Mouse (Mus musculus): ENCODE data around the gene Akap13. TPM values are rescaled to one million over a fixed set of nuclear protein-coding genes. Genes with fewer than 3 reads are reported as not detected.

The Akap13 gene
- polyA plus RNA-seq, 1 experiment from 2014 or later: 25.7 TPM

- Histone ChIP-seq H3K4me2 (ENCODE audit: low read depth, low read length) (no peak overlapping the region), H3K9me3 (ENCODE audit: low read length) (no peaks in the 10 kb centered on the region), H3K4me1 (ENCODE audit: insufficient read depth) (peaks cover 16% of the 10 kb centered on the region), H3K9ac (replicated peaks) (no peak overlapping the region), H3K36me3 (replicated peaks; ENCODE audit: insufficient read depth, low read length) (no peaks in the 10 kb centered on the region), H3K4me3 (ENCODE audit: low read depth, low read length) (no peak overlapping the region), H3K27me3 (ENCODE audit: insufficient read depth, low read length) (no peaks in the 10 kb centered on the region), H3K27ac (ENCODE audit: low read depth) (no peak overlapping the region)
- TF ChIP-seq CTCF (IDR thresholded peaks at IDR 0.05; ENCODE audit: low read depth) (peak; percentile 62), EP300 (IDR thresholded peaks at IDR 0.05; ENCODE audit: low read depth) (no peak)
- no peak for DNase-seq
- no peak for ATAC-seq
These were observed 113.5 kb downstream of the Akap13 start for GRCm38 (mm10) chr7:75568883-75569282.

- Histone ChIP-seq H3K4me1 (ENCODE audit: insufficient read depth) (peaks cover 20% of the 10 kb centered on the region), H3K36me3 (replicated peaks; ENCODE audit: insufficient read depth, low read length) (no peaks in the 10 kb centered on the region), H3K9ac (replicated peaks) (no peak overlapping the region), H3K4me2 (ENCODE audit: low read depth, low read length) (no peak overlapping the region), H3K9me3 (ENCODE audit: low read length) (no peaks in the 10 kb centered on the region), H3K4me3 (ENCODE audit: low read depth, low read length) (no peak overlapping the region), H3K27ac (ENCODE audit: low read depth) (no peak overlapping the region), H3K27me3 (ENCODE audit: insufficient read depth, low read length) (no peaks in the 10 kb centered on the region)
- ATAC-seq: no peak
- TF ChIP-seq EP300 (IDR thresholded peaks at IDR 0.05; ENCODE audit: low read depth): no peak
- TF ChIP-seq CTCF (IDR thresholded peaks at IDR 0.05; ENCODE audit: low read depth): no peak
- no peak for DNase-seq
- WGBS (ENCODE audit: insufficient replicate concordance): 88% methylated on average over 3 of the region's 3 CpGs
These were observed 114.9 kb downstream of the Akap13 start for GRCm38 (mm10) chr7:75570218-75570617.

GRCm38 (mm10) chr7:75571078-75571477 is 115.7 kb downstream of the Akap13 start:
- Histone ChIP-seq H3K4me2 (ENCODE audit: low read depth, low read length) (no peak overlapping the region), H3K27me3 (ENCODE audit: insufficient read depth, low read length) (no peaks in the 10 kb centered on the region), H3K4me3 (ENCODE audit: low read depth, low read length) (no peak overlapping the region), H3K9me3 (ENCODE audit: low read length) (no peaks in the 10 kb centered on the region), H3K36me3 (replicated peaks; ENCODE audit: insufficient read depth, low read length) (no peaks in the 10 kb centered on the region), H3K27ac (ENCODE audit: low read depth) (no peak overlapping the region), H3K9ac (replicated peaks) (no peak overlapping the region), H3K4me1 (ENCODE audit: insufficient read depth) (peaks cover 27% of the 10 kb centered on the region)
- no peak for ATAC-seq
- no peak for DNase-seq
- TF ChIP-seq EP300 (IDR thresholded peaks at IDR 0.05; ENCODE audit: low read depth) (no peak), CTCF (IDR thresholded peaks at IDR 0.05; ENCODE audit: low read depth) (no peak)
- 61% methylated on average over 2 of the region's 2 CpGs for WGBS (ENCODE audit: insufficient replicate concordance)

- no peak overlapping the region; the same call in 1 of the 2 replicates for H3K27ac ChIP-seq (ENCODE audit: low read depth)
- peaks cover 29% of the 10 kb centered on the region for H3K4me1 ChIP-seq (ENCODE audit: insufficient read depth)
- H3K4me3 ChIP-seq (ENCODE audit: low read depth, low read length): no peak overlapping the region
- H3K27me3 ChIP-seq (ENCODE audit: insufficient read depth, low read length): no peaks in the 10 kb centered on the region
- ATAC-seq: peak; percentile 61
- DNase-seq: no peak
- WGBS (ENCODE audit: insufficient replicate concordance): 30% methylated on average over 4 of the region's 4 CpGs
- no peaks in the 10 kb centered on the region for H3K36me3 ChIP-seq (replicated peaks; ENCODE audit: insufficient read depth, low read length)
- TF ChIP-seq EP300 (IDR thresholded peaks at IDR 0.05; ENCODE audit: low read depth) (no peak), CTCF (IDR thresholded peaks at IDR 0.05; ENCODE audit: low read depth) (no peak)
- no peak overlapping the region for H3K9ac ChIP-seq (replicated peaks)
- peak overlapping the region; percentile 34; the same call in 1 of the 2 replicates for H3K4me2 ChIP-seq (ENCODE audit: low read depth, low read length)
- no peaks in the 10 kb centered on the region for H3K9me3 ChIP-seq (ENCODE audit: low read length)
These were observed 116.8 kb downstream of the Akap13 start for GRCm38 (mm10) chr7:75572127-75572526.

GRCm38 (mm10) chr7:75575120-75575649 is 119.9 kb downstream of the Akap13 start:
- DNase-seq (no peak), ATAC-seq (peak; percentile 74)
- 16% methylated on average over 9 of the region's 9 CpGs for WGBS (ENCODE audit: insufficient replicate concordance)
- Histone ChIP-seq H3K27ac (ENCODE audit: low read depth) (peak overlapping the region; percentile 77), H3K9ac (replicated peaks) (0 out of 2 replicates have a peak overlapping the region, but pooled peaks have one; percentile 23), H3K9me3 (ENCODE audit: low read length) (no peaks in the 10 kb centered on the region), H3K4me3 (ENCODE audit: low read depth, low read length) (no peak overlapping the region), H3K27me3 (ENCODE audit: insufficient read depth, low read length) (no peaks in the 10 kb centered on the region), H3K4me1 (ENCODE audit: insufficient read depth) (peaks cover 29% of the 10 kb centered on the region), H3K4me2 (ENCODE audit: low read depth, low read length) (peak overlapping the region; percentile 19; the same call in 1 of the 2 replicates), H3K36me3 (replicated peaks; ENCODE audit: insufficient read depth, low read length) (0 out of 2 replicates have a peak, but pooled peaks cover 5% of the 10 kb centered on the region)
- TF ChIP-seq CTCF (IDR thresholded peaks at IDR 0.05; ENCODE audit: low read depth): no peak
- peak; percentile 42 for TF ChIP-seq EP300 (IDR thresholded peaks at IDR 0.05; ENCODE audit: low read depth)

- WGBS (ENCODE audit: insufficient replicate concordance): 84% methylated on average over 1 of the region's 1 CpGs
- TF ChIP-seq EP300 (IDR thresholded peaks at IDR 0.05; ENCODE audit: low read depth) (no peak), CTCF (IDR thresholded peaks at IDR 0.05; ENCODE audit: low read depth) (no peak)
- ATAC-seq (0 out of 2 replicates have a peak, but pooled peaks have one; percentile 12), DNase-seq (no peak)
- Histone ChIP-seq H3K36me3 (replicated peaks; ENCODE audit: insufficient read depth, low read length) (0 out of 2 replicates have a peak, but pooled peaks cover 5% of the 10 kb centered on the region), H3K27ac (ENCODE audit: low read depth) (peak overlapping the region; percentile 77), H3K9ac (replicated peaks) (0 out of 2 replicates have a peak overlapping the region, but pooled peaks have one; percentile 23), H3K27me3 (ENCODE audit: insufficient read depth, low read length) (no peaks in the 10 kb centered on the region), H3K4me3 (ENCODE audit: low read depth, low read length) (no peak overlapping the region), H3K4me2 (ENCODE audit: low read depth, low read length) (no peak overlapping the region), H3K4me1 (ENCODE audit: insufficient read depth) (peaks cover 24% of the 10 kb centered on the region), H3K9me3 (ENCODE audit: low read length) (no peaks in the 10 kb centered on the region)
These were observed 120.7 kb downstream of the Akap13 start for GRCm38 (mm10) chr7:75575800-75576585.
